Mouse (Mus musculus): ENCODE measurements around the gene Acox1. TPM values are rescaled to one million over a fixed set of nuclear protein-coding genes. Genes with fewer than 3 reads are reported as not detected.

The Acox1 gene
- total RNA-seq, 2 experiments from 2014 or later, result 170 to 228 TPM

GRCm38 (mm10) chr11:116129993-116130487 lies 68.8 kb downstream of the Acox1 start:
- no peak for DNase-seq

- DNase-seq, result no peak
These were observed 69.6 kb downstream of the Acox1 start for GRCm38 (mm10) chr11:116129091-116129790.

- no peak for DNase-seq
These were observed 70.9 kb downstream of the Acox1 start for GRCm38 (mm10) chr11:116127986-116128385.

GRCm38 (mm10) chr11:116127156-116127980 lies 71.5 kb downstream of the Acox1 start, which contains the start of gene Trim47:
Trim47 (minus strand) TSS chr11:116127210.
- peak; percentile 87 to 93 for DNase-seq

GRCm38 (mm10) chr11:116126261-116126660 lies 72.6 kb downstream of the Acox1 start:
- DNase-seq, result no peak

Other genes with a start within 250 kb of the Acox1 start
- gene Itgb4, start 224.3 kb downstream of the Acox1 start, total RNA-seq (2021), result 1 to 10 TPM; 2.3 to 3.1 TPM
- 10 to 100 TPM; 40.7 to 50.3 TPM for gene Galk1, start 186.3 kb downstream of the Acox1 start, total RNA-seq (2021)
- gene H3f3b, start 171.1 kb downstream of the Acox1 start, total RNA-seq (2021), result 100 to 1,000 TPM; 347 to 353 TPM
- 10 to 100 TPM; 18.3 to 20.2 TPM for gene Unk, start 168.7 kb downstream of the Acox1 start, total RNA-seq (2021)
- under 1 TPM; 0.49 to 0.66 TPM for gene Unc13d, start 121.1 kb downstream of the Acox1 start, total RNA-seq (2021)
- gene Wbp2, start 112.0 kb downstream of the Acox1 start, total RNA-seq (2021), result 100 to 1,000 TPM; 157 to 178 TPM
- 10 to 100 TPM; 14.7 to 23.0 TPM for gene Trim47, start 71.8 kb downstream of the Acox1 start, total RNA-seq (2021)
- 10 to 100 TPM in 1 of 2 experiments, 1 to 10 TPM in 1; 9.3 to 11.7 TPM for gene Trim65, start 67.9 kb downstream of the Acox1 start, total RNA-seq (2021)
- 100 to 1,000 TPM in 1 of 2 experiments, 10 to 100 TPM in 1; 95.9 to 107 TPM for gene Mrpl38, start 60.2 kb downstream of the Acox1 start, total RNA-seq (2021)
- 10 to 100 TPM; 38.4 to 41.6 TPM for gene Fbf1, start 30.9 kb downstream of the Acox1 start, total RNA-seq (2021)
- 10 to 100 TPM; 20.0 to 28.5 TPM for gene Ten1, start 190 bp downstream of the Acox1 start, total RNA-seq (2021)
- gene Evpl, start 39.0 kb upstream of the Acox1 start, total RNA-seq (2021), result under 1 TPM; 0.70 to 0.82 TPM
- 10 to 100 TPM; 77.4 to 81.8 TPM for gene Srp68, start 75.2 kb upstream of the Acox1 start, total RNA-seq (2021)
- not detected for gene Galr2, start 81.9 kb upstream of the Acox1 start, total RNA-seq (2021)
- 10 to 100 TPM; 57.6 to 68.8 TPM for gene Exoc7, start 108.2 kb upstream of the Acox1 start, total RNA-seq (2021)
- under 1 TPM in 1 of 2 experiments, not detected in 1; 0.10 TPM for gene Foxj1, start 136.4 kb upstream of the Acox1 start, total RNA-seq (2021)
- 1 to 10 TPM; 8.1 TPM for gene Rnf157, start 214.0 kb upstream of the Acox1 start, total RNA-seq (2021)
- 10 to 100 TPM; 30.9 to 42.6 TPM for gene Ubald2, start 235.0 kb upstream of the Acox1 start, total RNA-seq (2021)

All from adrenal gland, postnatal 36 days (tissue).